Mouse (Mus musculus): ENCODE results near the gene Tacr1. TPM values are rescaled to one million over a fixed set of nuclear protein-coding genes. Genes with fewer than 3 reads are reported as not detected.

Gene Tacr1
- polyA plus RNA-seq, 1 experiment from 2014 or later = 0.14 TPM

DNA sequence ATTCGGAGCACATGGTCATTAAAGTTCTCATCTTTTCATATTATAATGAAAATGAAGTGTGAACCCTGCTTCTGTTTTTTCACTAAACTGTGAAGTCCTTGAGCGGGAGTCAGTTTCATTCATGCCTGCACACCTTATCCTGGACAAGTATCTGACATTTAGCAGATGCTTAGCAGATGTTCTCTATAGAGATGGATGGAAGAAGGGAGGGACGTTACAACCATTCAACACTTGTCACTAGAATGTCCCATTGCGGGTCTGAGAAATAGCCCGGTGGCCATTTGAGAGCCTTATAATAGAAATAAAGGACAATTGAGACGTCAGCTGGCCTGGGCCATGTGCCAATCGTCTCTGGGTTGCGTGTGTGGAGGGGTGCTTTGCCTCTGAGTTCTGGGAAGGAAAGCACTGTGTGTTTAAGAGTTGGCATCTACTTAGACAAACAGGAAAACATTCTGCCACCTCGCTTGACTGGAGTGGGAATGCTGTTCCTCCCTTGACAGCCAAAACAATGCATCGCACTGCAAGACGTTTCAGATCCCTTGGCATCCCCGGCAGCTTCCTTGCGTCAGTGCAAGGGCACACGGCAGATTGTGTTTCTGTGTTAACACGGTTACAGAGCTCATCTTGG lies 56.7 kb downstream of the Tacr1 start:
- no peak overlapping the region for H3K27ac ChIP-seq
- H3K27me3 ChIP-seq (ENCODE audit: insufficient read depth, low read length) = no peaks in the 10 kb centered on the region
- H3K9me3 ChIP-seq (replicated peaks; ENCODE audit: low read length) = no peaks in the 10 kb centered on the region
- H3K9ac ChIP-seq (ENCODE audit: low read depth, low read length) = no peak overlapping the region
- no peaks in the 10 kb centered on the region for H3K4me1 ChIP-seq (replicated peaks; ENCODE audit: insufficient read depth, low read length)
- peak; percentile 57 for DNase-seq (ENCODE audit: low spot score)
- no peaks in the 10 kb centered on the region for H3K36me3 ChIP-seq (ENCODE audit: insufficient read depth, low read length)
- no peak for TF ChIP-seq CTCF (IDR thresholded peaks at IDR 0.05; ENCODE audit: low read depth)
- WGBS = 61% methylated on average over 15 of the region's 15 CpGs
- no peak overlapping the region for H3K4me2 ChIP-seq (ENCODE audit: low read length)
- ATAC-seq (replicated peaks; ENCODE audit: low FRiP score, low read depth) = no peak
- H3K4me3 ChIP-seq (replicated peaks; ENCODE audit: low read depth, low read length) = no peak overlapping the region

DNA sequence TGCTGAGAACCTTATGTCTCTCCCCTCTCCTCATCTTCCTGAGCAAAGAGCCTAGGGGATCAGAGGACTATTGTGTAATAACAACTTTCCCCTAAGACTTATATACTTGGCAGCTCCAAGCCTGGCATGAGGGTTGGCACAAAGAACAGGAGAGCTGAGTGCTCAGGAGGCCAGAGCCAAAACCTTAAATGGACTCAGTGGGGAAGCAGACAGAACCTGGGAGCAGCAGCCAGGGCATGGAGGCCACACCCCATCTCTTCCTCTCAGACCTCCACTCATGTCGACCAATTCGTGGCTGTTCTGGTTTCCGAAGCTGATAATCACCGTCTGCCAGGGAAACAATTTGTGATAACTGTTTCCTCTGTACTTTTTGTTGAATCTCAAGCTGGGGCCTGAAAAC lies 61.0 kb downstream of the Tacr1 start:
- no peak for ATAC-seq (replicated peaks; ENCODE audit: low FRiP score, low read depth)
- Histone ChIP-seq H3K27me3 (ENCODE audit: insufficient read depth, low read length) (no peaks in the 10 kb centered on the region), H3K4me3 (replicated peaks; ENCODE audit: low read depth, low read length) (no peak overlapping the region), H3K9me3 (replicated peaks; ENCODE audit: low read length) (no peaks in the 10 kb centered on the region), H3K27ac (no peak overlapping the region), H3K9ac (ENCODE audit: low read depth, low read length) (no peak overlapping the region), H3K36me3 (ENCODE audit: insufficient read depth, low read length) (no peaks in the 10 kb centered on the region), H3K4me1 (replicated peaks; ENCODE audit: insufficient read depth, low read length) (no peaks in the 10 kb centered on the region), H3K4me2 (ENCODE audit: low read length) (no peak overlapping the region)
- 74% methylated on average over 4 of the region's 4 CpGs for WGBS
- no peak for DNase-seq (ENCODE audit: low spot score)
- TF ChIP-seq CTCF (IDR thresholded peaks at IDR 0.05; ENCODE audit: low read depth) = no peak

DNA sequence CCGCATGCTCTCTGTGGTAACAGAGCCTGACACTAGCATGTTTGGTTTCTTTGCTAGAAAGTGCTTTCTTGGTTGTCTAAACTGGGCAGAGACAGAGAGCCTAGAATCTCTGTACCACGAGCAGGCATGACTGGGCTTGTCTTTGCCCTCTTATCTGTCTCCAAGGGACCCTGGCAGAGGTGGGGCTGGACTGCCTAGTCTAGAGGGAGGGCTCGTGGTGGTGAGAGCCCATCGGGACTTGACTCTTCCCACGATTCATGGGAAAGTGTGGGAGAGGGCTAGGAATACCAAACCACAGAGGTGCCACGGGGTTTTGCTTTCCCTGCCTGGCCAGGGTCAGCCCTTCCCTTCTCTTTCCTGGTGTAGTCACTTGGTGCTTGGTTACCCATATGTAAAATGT lies 72.3 kb downstream of the Tacr1 start:
- H3K4me2 ChIP-seq (ENCODE audit: low read length) = no peak overlapping the region
- DNase-seq (ENCODE audit: low spot score) = peak; percentile 20
- H3K4me3 ChIP-seq (replicated peaks; ENCODE audit: low read depth, low read length) = no peak overlapping the region
- no peaks in the 10 kb centered on the region for H3K4me1 ChIP-seq (replicated peaks; ENCODE audit: insufficient read depth, low read length)
- H3K36me3 ChIP-seq (ENCODE audit: insufficient read depth, low read length) = no peaks in the 10 kb centered on the region
- H3K27me3 ChIP-seq (ENCODE audit: insufficient read depth, low read length) = no peaks in the 10 kb centered on the region
- ATAC-seq (replicated peaks; ENCODE audit: low FRiP score, low read depth) = no peak
- TF ChIP-seq CTCF (IDR thresholded peaks at IDR 0.05; ENCODE audit: low read depth) = no peak
- 36% methylated on average over 6 of the region's 6 CpGs for WGBS
- no peak overlapping the region for H3K27ac ChIP-seq
- no peaks in the 10 kb centered on the region for H3K9me3 ChIP-seq (replicated peaks; ENCODE audit: low read length)
- no peak overlapping the region for H3K9ac ChIP-seq (ENCODE audit: low read depth, low read length)

DNA sequence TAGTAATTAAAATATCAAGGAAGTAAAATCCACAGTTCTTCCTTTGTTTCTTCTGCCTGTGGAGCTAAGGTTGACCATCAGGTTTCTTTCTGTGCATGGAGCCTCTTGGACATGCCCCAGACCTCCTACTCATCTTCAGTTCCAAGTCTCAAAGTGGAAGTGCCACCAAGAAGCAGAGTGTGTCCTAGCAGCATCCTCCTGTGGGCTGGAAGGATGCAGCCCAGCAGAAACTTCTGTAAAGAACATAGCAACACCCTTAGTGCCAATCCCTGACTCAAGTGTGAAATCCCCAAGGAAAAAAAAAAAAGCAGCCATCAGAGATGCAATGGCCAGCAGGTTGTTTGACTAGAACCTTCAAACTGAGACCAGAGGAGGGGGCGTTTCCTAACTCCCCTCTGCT lies 81.7 kb downstream of the Tacr1 start:
- Histone ChIP-seq H3K9ac (ENCODE audit: low read depth, low read length) (no peak overlapping the region), H3K9me3 (replicated peaks; ENCODE audit: low read length) (no peaks in the 10 kb centered on the region)
- ATAC-seq (replicated peaks; ENCODE audit: low FRiP score, low read depth) = no peak

DNA sequence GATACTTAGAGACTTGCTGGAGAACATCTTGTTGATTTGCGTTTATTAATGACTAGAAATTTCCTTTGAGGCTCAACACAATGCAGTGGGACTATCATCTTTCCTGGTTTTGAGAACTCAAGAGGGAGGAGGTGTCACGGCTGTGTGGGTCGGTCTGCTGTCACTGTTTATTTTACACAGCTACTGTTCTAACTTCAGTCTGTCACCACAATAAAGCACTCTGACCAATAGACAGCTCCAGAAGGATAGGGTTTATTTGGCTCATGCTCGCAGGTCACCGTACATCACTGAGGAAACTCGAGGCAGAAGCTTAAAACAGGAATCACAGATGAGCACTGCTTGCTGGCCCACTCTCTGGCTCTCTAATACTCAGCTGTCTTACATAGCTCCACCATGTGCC lies 92.3 kb downstream of the Tacr1 start:
- peak; percentile 65 for DNase-seq (ENCODE audit: low spot score)
- no peak for TF ChIP-seq CTCF (IDR thresholded peaks at IDR 0.05; ENCODE audit: low read depth)
- H3K4me1 ChIP-seq (replicated peaks; ENCODE audit: insufficient read depth, low read length) = no peaks in the 10 kb centered on the region
- no peak overlapping the region for H3K9ac ChIP-seq (ENCODE audit: low read depth, low read length)
- H3K27me3 ChIP-seq (ENCODE audit: insufficient read depth, low read length) = no peaks in the 10 kb centered on the region
- H3K36me3 ChIP-seq (ENCODE audit: insufficient read depth, low read length) = no peaks in the 10 kb centered on the region
- H3K9me3 ChIP-seq (replicated peaks; ENCODE audit: low read length) = no peaks in the 10 kb centered on the region
- no peak overlapping the region for H3K27ac ChIP-seq
- WGBS = 23% methylated on average over 6 of the region's 6 CpGs
- no peak overlapping the region for H3K4me3 ChIP-seq (replicated peaks; ENCODE audit: low read depth, low read length)
- no peak overlapping the region for H3K4me2 ChIP-seq (ENCODE audit: low read length)
- no peak for ATAC-seq (replicated peaks; ENCODE audit: low FRiP score, low read depth)

More for the DNA sequence above, 81.7 kb downstream of the Tacr1 start:
- H3K27ac ChIP-seq = no peak overlapping the region
- H3K4me3 ChIP-seq (replicated peaks; ENCODE audit: low read depth, low read length) = no peak overlapping the region
- no peak for TF ChIP-seq CTCF (IDR thresholded peaks at IDR 0.05; ENCODE audit: low read depth)
- H3K4me1 ChIP-seq (replicated peaks; ENCODE audit: insufficient read depth, low read length) = no peaks in the 10 kb centered on the region
- no peak overlapping the region for H3K4me2 ChIP-seq (ENCODE audit: low read length)
- no peak for DNase-seq (ENCODE audit: low spot score)
- H3K27me3 ChIP-seq (ENCODE audit: insufficient read depth, low read length) = no peaks in the 10 kb centered on the region
- H3K36me3 ChIP-seq (ENCODE audit: insufficient read depth, low read length) = no peaks in the 10 kb centered on the region
- 70% methylated on average over 1 of the region's 1 CpGs for WGBS

DNA sequence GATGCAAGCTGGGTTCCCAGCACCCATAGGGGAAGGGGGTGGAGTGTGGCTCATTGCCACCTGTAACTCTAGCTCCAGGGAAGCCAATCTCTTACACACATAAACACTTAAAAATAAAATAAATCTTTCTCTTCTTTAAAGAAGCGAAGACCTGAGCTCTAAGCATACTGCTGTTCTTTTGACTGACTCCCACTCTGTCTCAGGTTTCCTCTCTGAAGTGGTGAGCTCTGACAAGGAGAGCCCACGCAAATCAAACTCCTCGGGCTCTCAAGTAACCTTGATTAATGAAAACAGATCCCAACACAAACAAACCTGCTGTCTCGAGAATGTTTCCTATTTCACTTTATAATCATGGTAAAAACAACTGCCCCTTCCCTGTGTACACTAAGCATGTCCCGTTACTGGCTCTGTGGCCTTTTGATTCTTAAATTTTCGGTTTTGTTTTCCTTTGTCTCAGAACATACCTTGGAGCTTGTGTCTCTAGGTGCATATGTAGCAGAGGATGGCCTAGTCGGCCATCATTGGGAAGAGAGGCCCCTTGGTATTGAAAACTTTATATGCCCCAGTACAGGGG lies 108.8 kb downstream of the Tacr1 start:
- no peak for TF ChIP-seq CTCF (IDR thresholded peaks at IDR 0.05; ENCODE audit: low read depth)
- Histone ChIP-seq H3K27ac (no peak overlapping the region), H3K9ac (ENCODE audit: low read depth, low read length) (no peak overlapping the region), H3K4me2 (ENCODE audit: low read length) (no peak overlapping the region), H3K4me1 (replicated peaks; ENCODE audit: insufficient read depth, low read length) (no peaks in the 10 kb centered on the region), H3K36me3 (ENCODE audit: insufficient read depth, low read length) (no peaks in the 10 kb centered on the region), H3K4me3 (replicated peaks; ENCODE audit: low read depth, low read length) (no peak overlapping the region), H3K27me3 (ENCODE audit: insufficient read depth, low read length) (no peaks in the 10 kb centered on the region), H3K9me3 (replicated peaks; ENCODE audit: low read length) (no peaks in the 10 kb centered on the region; the same call in 1 of the 2 replicates)
- DNase-seq (ENCODE audit: low spot score) (peak; percentile 81), ATAC-seq (replicated peaks; ENCODE audit: low FRiP score, low read depth) (peak; percentile 46)
- WGBS = 20% methylated on average over 7 of the region's 7 CpGs

Data from kidney, postnatal 0 days (tissue).